In genomic region chr13:23465600-23466109, GRCm38 (mm10) we compare ENCODE assay signal across 8 mouse cellular contexts. TPM values are rescaled to one million over a fixed set of nuclear protein-coding genes. Genes with fewer than 3 reads are reported as not detected.
DNase-seq lines count a peak whose midpoint lies in the region; ATAC-seq and TF ChIP-seq lines count a peak whose summit lies in the region.

TSS of gene Btn1a1 (minus strand) at chr13:23465901.

- peak; percentile 4 for DNase-seq in adrenal gland, adult 2 months
- DNase-seq in adrenal gland, adult 18-20 months (ENCODE audit: low spot score in 2 of 2), result no peak
- no peak for DNase-seq in left cerebral cortex, adult 8-10 months (ENCODE audit: low spot score in 2 of 2)
- DNase-seq in kidney, adult 2 months, result no peak

- H3K9me3 ChIP-seq in ES-Bruce4 (replicated peaks; ENCODE audit: control insufficient read depth, insufficient read depth, low read length, poor library complexity, severe bottlenecking), result no peaks in the 10 kb centered on the region
- no peaks in the 10 kb centered on the region for H3K9me3 ChIP-seq in embryonic facial prominence, embryonic 15.5 days (replicated peaks)
- H3K9me3 ChIP-seq in limb, embryonic 13.5 days, result no peaks in the 10 kb centered on the region
- no peaks in the 10 kb centered on the region for H3K9me3 ChIP-seq in neural tube, embryonic 14.5 days (ENCODE audit: control insufficient read depth, low read length)

- peak within 1 kb of the TSS; percentile 81 for H3K4me2 ChIP-seq in embryonic facial prominence, embryonic 15.5 days (replicated peaks)
- peak within 1 kb of the TSS; percentile 83 for H3K4me2 ChIP-seq in limb, embryonic 13.5 days (replicated peaks)
- peak within 1 kb of the TSS; percentile 79 for H3K4me2 ChIP-seq in neural tube, embryonic 14.5 days (ENCODE audit: low read depth, low read length)

- H3K36me3 ChIP-seq in ES-Bruce4 (ENCODE audit: control insufficient read depth, insufficient read depth, low read length, poor library complexity, severe bottlenecking), result no peaks in the 10 kb centered on the region
- no peaks in the 10 kb centered on the region for H3K36me3 ChIP-seq in embryonic facial prominence, embryonic 15.5 days
- no peaks in the 10 kb centered on the region for H3K36me3 ChIP-seq in limb, embryonic 13.5 days
- H3K36me3 ChIP-seq in neural tube, embryonic 14.5 days (ENCODE audit: control insufficient read depth, insufficient read depth, low read length), result no peaks in the 10 kb centered on the region
- H3K36me3 ChIP-seq in kidney, adult 2 months (ENCODE audit: control insufficient read depth, insufficient read depth, low read length), result no peaks in the 10 kb centered on the region

- no peaks in the 10 kb centered on the region for H3K4me1 ChIP-seq in ES-Bruce4 (ENCODE audit: control insufficient read depth, insufficient read depth, low read length)
- H3K4me1 ChIP-seq in embryonic facial prominence, embryonic 15.5 days, result peaks cover 19% of the 10 kb centered on the region
- peaks cover 25% of the 10 kb centered on the region for H3K4me1 ChIP-seq in limb, embryonic 13.5 days
- H3K4me1 ChIP-seq in neural tube, embryonic 14.5 days (ENCODE audit: control insufficient read depth, insufficient read depth, low read length), result peaks cover 10% of the 10 kb centered on the region
- no peaks in the 10 kb centered on the region; the same call in 1 of the 2 replicates for H3K4me1 ChIP-seq in kidney, adult 2 months (ENCODE audit: control insufficient read depth, insufficient read depth, low read length)

- no peak within 1 kb of the TSS for H3K27ac ChIP-seq in ES-Bruce4 (ENCODE audit: insufficient read depth, low read length)
- H3K27ac ChIP-seq in embryonic facial prominence, embryonic 15.5 days (replicated peaks), result no peak within 1 kb of the TSS
- no peak within 1 kb of the TSS for H3K27ac ChIP-seq in limb, embryonic 13.5 days
- H3K27ac ChIP-seq in neural tube, embryonic 14.5 days (ENCODE audit: low read depth, low read length), result no peak within 1 kb of the TSS
- H3K27ac ChIP-seq in kidney, adult 2 months (ENCODE audit: insufficient read depth, low read depth, low read length), result no peak within 1 kb of the TSS

- WGBS in embryonic facial prominence, embryonic 15.5 days, result 2% methylated on average over 7 of the region's 7 CpGs
- WGBS in limb, embryonic 13.5 days, result 4% methylated on average over 7 of the region's 7 CpGs
- WGBS in neural tube, embryonic 14.5 days, result under 1% methylated on average over 7 of the region's 7 CpGs
- 20% methylated on average over 7 of the region's 7 CpGs for WGBS in kidney, adult 2 months

- peak within 1 kb of the TSS; percentile 14; the same call in 1 of the 2 replicates for H3K9ac ChIP-seq in ES-Bruce4 (ENCODE audit: low read depth, poor library complexity, severe bottlenecking)
- peak within 1 kb of the TSS; percentile 5; the same call in 1 of the 2 replicates for H3K9ac ChIP-seq in embryonic facial prominence, embryonic 15.5 days
- peak within 1 kb of the TSS; percentile 68 for H3K9ac ChIP-seq in limb, embryonic 13.5 days
- peak within 1 kb of the TSS; percentile 56; the same call in 1 of the 2 replicates for H3K9ac ChIP-seq in neural tube, embryonic 14.5 days (replicated peaks; ENCODE audit: low read depth, low read length)

- TF ChIP-seq EP300 in ES-Bruce4 (IDR thresholded peaks at IDR 0.05; ENCODE audit: insufficient read depth, low read depth, low read length), result no peak

- TF ChIP-seq POLR2A in ES-Bruce4 (IDR thresholded peaks at IDR 0.05; ENCODE audit: insufficient read depth, low read length), result no peak
- no peak for TF ChIP-seq POLR2A in kidney, adult 2 months (IDR thresholded peaks at IDR 0.05; ENCODE audit: low read depth, low read length)

- no peak for ATAC-seq in embryonic facial prominence, embryonic 15.5 days (ENCODE audit: insufficient number of reproducible peaks, low FRiP score, low TSS enrichment, low read depth)
- ATAC-seq in limb, embryonic 13.5 days (ENCODE audit: low FRiP score, low read depth), result no peak
- no peak for ATAC-seq in neural tube, embryonic 14.5 days (ENCODE audit: low read depth)

- TF ChIP-seq CTCF in ES-Bruce4 (IDR thresholded peaks at IDR 0.05; ENCODE audit: low read depth, low read length), result no peak
- no peak for TF ChIP-seq CTCF in kidney, adult 2 months (conservative IDR thresholded peaks at IDR 0.05; ENCODE audit: insufficient read depth, insufficient read length, low read depth, low read length)

- H3K4me3 ChIP-seq in ES-Bruce4 (ENCODE audit: low read depth, low read length), result peak within 1 kb of the TSS; percentile 56
- H3K4me3 ChIP-seq in embryonic facial prominence, embryonic 15.5 days (replicated peaks), result peak within 1 kb of the TSS; percentile 57
- peak within 1 kb of the TSS; percentile 57 for H3K4me3 ChIP-seq in limb, embryonic 13.5 days
- peak within 1 kb of the TSS; percentile 51 for H3K4me3 ChIP-seq in neural tube, embryonic 14.5 days (ENCODE audit: low read depth, low read length)
- no peak within 1 kb of the TSS for H3K4me3 ChIP-seq in kidney, adult 2 months (ENCODE audit: insufficient read depth, low read depth, low read length)

- H3K27me3 ChIP-seq in ES-Bruce4 (ENCODE audit: control insufficient read depth, insufficient read depth, low read length, poor library complexity, severe bottlenecking), result no peaks in the 10 kb centered on the region
- no peaks in the 10 kb centered on the region for H3K27me3 ChIP-seq in embryonic facial prominence, embryonic 15.5 days
- H3K27me3 ChIP-seq in limb, embryonic 13.5 days, result no peaks in the 10 kb centered on the region; the same call in 1 of the 2 replicates
- H3K27me3 ChIP-seq in neural tube, embryonic 14.5 days (ENCODE audit: control insufficient read depth, insufficient read depth, low read length), result peaks cover 2% of the 10 kb centered on the region; the same call in 1 of the 2 replicates
- no peaks in the 10 kb centered on the region for H3K27me3 ChIP-seq in kidney, adult 2 months (replicated peaks; ENCODE audit: control insufficient read depth, insufficient read depth, low read length)

RNA-seq across cellular contexts. Expression of gene Btn1a1, which starts in this region (rescaled TPM):
- total RNA-seq in adrenal gland, adult 2 months (2021), result not detected
- not detected in 2 replicates for polyA plus RNA-seq in adrenal gland, adult 2 months (2012; rRNA removed)
- under 1 TPM in 1 of 2 experiments, not detected in 1; 0.10 TPM for total RNA-seq in adrenal gland, adult 18-20 months (2021)
- polyA plus RNA-seq in ES-Bruce4 (2011; ENCODE audit: insufficient read depth, insufficient read length, low read depth, missing spikeins), result 0.40 and 0.46 TPM in 2 replicates
- polyA plus RNA-seq in embryonic facial prominence, embryonic 15.5 days (2015; fragmentation: Nextera tagmentation; extraction: Ambion mirVana), result 0.04 TPM in 1 of 2 replicates, not detected in the other
- polyA plus RNA-seq in limb, embryonic 13.5 days (2015; fragmentation: Nextera tagmentation; extraction: Ambion mirVana), result 0.19 and 0.45 TPM in 2 replicates
- 0.17 TPM in 1 of 2 replicates, not detected in the other for polyA plus RNA-seq in neural tube, embryonic 14.5 days (2014; fragmentation: Nextera tagmentation; extraction: Ambion mirVana)
- under 1 TPM in 2 of 4 experiments, not detected in 2; 0.09 to 0.13 TPM for total RNA-seq in left cerebral cortex, adult 8-10 months (2022)
- polyA plus RNA-seq in kidney, adult 2 months (2012; rRNA removed), result not detected in 2 replicates

Comparison
In these comparisons a context has a peak if more than half of its experiments do, and no peak if none do; other contexts are left out.
1. Peak in DNase-seq in adrenal gland, adult 2 months; RNA of the gene not detected or under 1 TPM.
2. H3K9ac ChIP-seq: peak in every context shown above with its lines; median percentile 68 in limb, embryonic 13.5 days; 56 in neural tube, embryonic 14.5 days; 14 in ES-Bruce4; 5 in embryonic facial prominence, embryonic 15.5 days.